Mouse (Mus musculus): ENCODE measurements around the gene Lrrc27. TPM values are rescaled to one million over a fixed set of nuclear protein-coding genes. Genes with fewer than 3 reads are reported as not detected.
A peak's percentile ranks its signal among the peaks of the same experiment; 100 is the strongest.

Lrrc27 gene
- polyA plus RNA-seq, 1 experiment from 2014 or later = 0.43 TPM

DNA sequence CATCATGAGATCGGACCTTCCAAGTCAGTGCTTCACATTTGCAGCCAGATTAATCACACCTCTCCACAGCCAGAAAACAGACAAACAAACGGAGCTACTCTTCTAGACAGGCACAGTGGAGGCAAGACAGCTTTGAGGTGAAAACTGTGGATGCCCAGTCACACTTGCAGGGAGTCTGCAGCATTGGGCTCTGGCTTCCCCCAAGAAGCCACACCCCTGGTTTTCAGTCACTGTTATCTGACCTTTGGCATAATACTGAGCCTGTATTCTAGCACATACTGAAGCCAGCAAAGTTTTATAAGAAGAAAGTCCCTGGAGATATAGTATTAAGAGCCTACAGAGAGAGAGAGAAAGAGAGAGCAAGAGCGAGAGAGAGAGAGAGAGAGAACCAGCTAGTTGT, 26.6 kb downstream of the Lrrc27 start:
- Histone ChIP-seq H3K36me3 (replicated peaks; ENCODE audit: insufficient read depth, low read length) (no peaks in the 10 kb centered on the region), H3K9ac (replicated peaks) (no peak overlapping the region), H3K27me3 (ENCODE audit: insufficient read depth, low read length) (no peaks in the 10 kb centered on the region), H3K4me1 (ENCODE audit: insufficient read depth) (peaks cover 5% of the 10 kb centered on the region), H3K4me3 (ENCODE audit: low read depth, low read length) (no peak overlapping the region), H3K9me3 (ENCODE audit: low read length) (no peaks in the 10 kb centered on the region), H3K27ac (ENCODE audit: low read depth) (no peak overlapping the region), H3K4me2 (ENCODE audit: low read depth, low read length) (no peak overlapping the region)
- WGBS (ENCODE audit: insufficient replicate concordance) = 53% methylated on average over 3 of the region's 3 CpGs
- ATAC-seq (no peak), DNase-seq (no peak)
- TF ChIP-seq CTCF (IDR thresholded peaks at IDR 0.05; ENCODE audit: low read depth) = no peak
- no peak for TF ChIP-seq EP300 (IDR thresholded peaks at IDR 0.05; ENCODE audit: low read depth)

DNA sequence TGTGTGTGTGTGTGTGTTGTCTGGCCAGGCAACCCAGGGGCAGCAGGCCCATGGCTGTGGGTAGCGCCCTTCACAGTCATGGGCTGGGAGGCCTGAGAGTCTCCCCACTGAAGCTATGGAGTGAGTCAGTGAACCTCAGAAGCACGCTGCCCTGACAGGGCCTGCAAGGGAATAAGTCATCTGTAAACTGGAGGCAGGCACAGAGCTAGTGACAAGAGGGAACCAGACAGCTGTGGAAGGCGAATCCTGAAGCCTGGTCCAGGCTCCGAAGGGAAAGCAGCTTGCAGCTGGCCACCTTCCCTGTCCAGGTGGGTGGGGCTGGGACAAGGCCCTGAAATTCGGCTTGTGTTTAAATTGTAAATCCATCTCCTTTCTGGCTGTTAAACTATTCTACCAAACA, 33.3 kb downstream of the Lrrc27 start:
- Histone ChIP-seq H3K9ac (replicated peaks) (no peak overlapping the region), H3K27ac (ENCODE audit: low read depth) (no peak overlapping the region)

DNA sequence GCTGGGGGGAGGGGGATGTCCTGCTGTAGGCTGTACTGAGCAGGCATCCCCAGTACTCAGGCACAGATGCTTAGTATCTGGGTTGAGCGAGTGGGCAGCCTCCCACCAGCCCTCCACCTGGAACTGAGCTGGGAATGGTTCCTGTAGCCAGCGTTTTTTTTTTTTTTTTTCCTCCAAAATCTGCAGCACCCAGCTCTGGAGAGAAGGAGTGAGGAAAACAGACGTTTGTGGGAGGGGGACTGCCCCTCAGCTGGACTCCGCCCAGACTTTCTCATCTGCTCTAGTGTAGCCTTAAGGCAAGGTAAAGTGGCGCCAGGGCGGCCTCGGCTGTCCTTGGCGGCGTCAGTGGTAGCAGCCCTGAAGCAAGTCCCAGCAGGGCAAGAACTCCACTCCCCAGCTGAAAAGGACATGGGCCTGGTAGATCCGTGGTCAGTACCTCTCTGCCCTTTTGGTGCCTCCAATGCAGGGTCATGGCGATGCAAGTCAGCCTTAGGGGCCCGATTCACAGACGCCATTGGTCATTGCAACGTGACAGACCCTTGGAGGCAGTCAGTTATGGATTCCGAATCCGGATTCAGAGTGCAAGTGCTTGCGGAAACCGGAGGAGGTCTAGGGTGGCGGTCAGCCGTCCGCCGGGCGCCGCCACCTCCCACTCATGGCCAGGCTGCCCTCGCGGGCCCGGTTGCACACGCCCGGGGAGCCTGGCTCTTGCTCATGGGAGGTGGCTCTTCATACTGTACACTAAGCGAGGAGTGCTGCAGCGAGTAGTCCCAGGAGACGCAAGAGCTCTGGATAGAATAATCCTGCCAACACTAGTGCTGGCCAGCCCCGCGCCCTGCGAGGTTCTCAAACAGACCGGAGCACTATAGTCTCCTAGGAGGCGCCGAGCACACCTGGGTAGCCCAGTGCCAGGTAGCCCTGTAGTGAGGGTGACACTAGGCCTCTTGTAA, 34.4 kb downstream of the Lrrc27 start:
- peak; percentile 49 for DNase-seq
- Histone ChIP-seq H3K27ac (ENCODE audit: low read depth) (peak overlapping the region; percentile 60), H3K9me3 (ENCODE audit: low read length) (no peaks in the 10 kb centered on the region), H3K4me3 (ENCODE audit: low read depth, low read length) (peak overlapping the region; percentile 58), H3K4me1 (ENCODE audit: insufficient read depth) (peaks cover 20% of the 10 kb centered on the region; the same call in 1 of the 2 replicates), H3K27me3 (ENCODE audit: insufficient read depth, low read length) (no peaks in the 10 kb centered on the region), H3K9ac (replicated peaks) (peak overlapping the region; percentile 72), H3K4me2 (ENCODE audit: low read depth, low read length) (peak overlapping the region; percentile 80), H3K36me3 (replicated peaks; ENCODE audit: insufficient read depth, low read length) (no peaks in the 10 kb centered on the region)
- ATAC-seq = peak; percentile 40
- 16% methylated on average over 38 of the region's 38 CpGs for WGBS (ENCODE audit: insufficient replicate concordance)
- TF ChIP-seq CTCF (IDR thresholded peaks at IDR 0.05; ENCODE audit: low read depth) = no peak
- no peak for TF ChIP-seq EP300 (IDR thresholded peaks at IDR 0.05; ENCODE audit: low read depth)

More for the DNA sequence above, 33.3 kb downstream of the Lrrc27 start:
- 72% methylated on average over 5 of the region's 5 CpGs for WGBS (ENCODE audit: insufficient replicate concordance)
- Histone ChIP-seq H3K27me3 (ENCODE audit: insufficient read depth, low read length) (no peaks in the 10 kb centered on the region), H3K9me3 (ENCODE audit: low read length) (no peaks in the 10 kb centered on the region), H3K4me3 (ENCODE audit: low read depth, low read length) (no peak overlapping the region), H3K4me2 (ENCODE audit: low read depth, low read length) (no peak overlapping the region), H3K36me3 (replicated peaks; ENCODE audit: insufficient read depth, low read length) (no peaks in the 10 kb centered on the region), H3K4me1 (ENCODE audit: insufficient read depth) (peaks cover 12% of the 10 kb centered on the region; the same call in 1 of the 2 replicates)
- TF ChIP-seq CTCF (IDR thresholded peaks at IDR 0.05; ENCODE audit: low read depth) (no peak), EP300 (IDR thresholded peaks at IDR 0.05; ENCODE audit: low read depth) (no peak)
- DNase-seq = no peak
- ATAC-seq = no peak

DNA sequence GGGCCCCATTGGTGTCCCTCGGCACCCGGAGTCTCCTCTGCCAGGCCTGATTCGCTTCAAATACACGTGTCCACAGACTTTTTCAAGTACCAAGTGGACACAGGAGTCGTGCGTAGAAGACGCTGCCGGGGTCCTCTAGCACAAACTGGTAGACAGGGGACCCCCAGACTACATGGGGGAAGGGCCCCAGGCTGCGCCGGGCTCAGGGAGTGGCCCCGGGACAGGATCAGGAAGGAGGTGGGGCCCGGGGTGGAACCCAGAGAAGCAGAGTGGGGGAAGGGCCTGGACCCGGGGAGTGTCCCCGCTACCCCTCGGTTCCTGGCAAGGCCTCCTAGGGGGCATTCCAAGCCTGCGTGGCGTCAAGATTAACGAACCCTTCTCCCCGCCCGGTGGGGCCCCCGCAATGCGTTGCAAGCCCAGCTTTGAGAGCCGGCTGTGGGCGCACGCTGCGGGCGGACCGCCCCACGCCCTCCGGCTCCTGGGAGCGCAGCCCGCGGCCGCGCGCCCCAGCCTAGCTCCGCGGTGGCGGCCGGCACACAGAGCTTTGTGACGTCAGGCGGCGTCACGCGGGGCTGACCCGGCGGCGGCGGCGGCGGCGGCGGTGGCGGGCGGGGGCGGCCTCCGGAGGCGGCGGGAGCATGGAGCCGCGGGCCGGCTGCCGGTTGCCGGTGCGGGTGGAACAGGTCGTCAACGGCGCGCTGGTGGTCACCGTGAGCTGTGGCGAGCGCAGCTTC, 35.3 kb downstream of the Lrrc27 start, which contains the start of gene Pwwp2b:
Gene Pwwp2b (plus strand): TSS at position 602 of the 734 bp plus-strand sequence.
- H3K4me2 ChIP-seq (ENCODE audit: low read depth, low read length) = peak within 1 kb of the TSS; percentile 80
- TF ChIP-seq EP300 (IDR thresholded peaks at IDR 0.05; ENCODE audit: low read depth) (no peak), CTCF (IDR thresholded peaks at IDR 0.05; ENCODE audit: low read depth) (no peak)
- peak within 1 kb of the TSS; percentile 58 for H3K4me3 ChIP-seq (ENCODE audit: low read depth, low read length)
- H3K27ac ChIP-seq (ENCODE audit: low read depth) = peak within 1 kb of the TSS; percentile 60
- no peaks in the 10 kb centered on the region for H3K36me3 ChIP-seq (replicated peaks; ENCODE audit: insufficient read depth, low read length)
- peak within 1 kb of the TSS; percentile 72 for H3K9ac ChIP-seq (replicated peaks)
- WGBS (ENCODE audit: insufficient replicate concordance) = 1% methylated on average over 54 of the region's 72 CpGs
- DNase-seq (peak; percentile 83), ATAC-seq (peak; percentile 88)
- H3K27me3 ChIP-seq (ENCODE audit: insufficient read depth, low read length) = no peaks in the 10 kb centered on the region
- H3K4me1 ChIP-seq (ENCODE audit: insufficient read depth) = peaks cover 28% of the 10 kb centered on the region
- H3K9me3 ChIP-seq (ENCODE audit: low read length) = no peaks in the 10 kb centered on the region

DNA sequence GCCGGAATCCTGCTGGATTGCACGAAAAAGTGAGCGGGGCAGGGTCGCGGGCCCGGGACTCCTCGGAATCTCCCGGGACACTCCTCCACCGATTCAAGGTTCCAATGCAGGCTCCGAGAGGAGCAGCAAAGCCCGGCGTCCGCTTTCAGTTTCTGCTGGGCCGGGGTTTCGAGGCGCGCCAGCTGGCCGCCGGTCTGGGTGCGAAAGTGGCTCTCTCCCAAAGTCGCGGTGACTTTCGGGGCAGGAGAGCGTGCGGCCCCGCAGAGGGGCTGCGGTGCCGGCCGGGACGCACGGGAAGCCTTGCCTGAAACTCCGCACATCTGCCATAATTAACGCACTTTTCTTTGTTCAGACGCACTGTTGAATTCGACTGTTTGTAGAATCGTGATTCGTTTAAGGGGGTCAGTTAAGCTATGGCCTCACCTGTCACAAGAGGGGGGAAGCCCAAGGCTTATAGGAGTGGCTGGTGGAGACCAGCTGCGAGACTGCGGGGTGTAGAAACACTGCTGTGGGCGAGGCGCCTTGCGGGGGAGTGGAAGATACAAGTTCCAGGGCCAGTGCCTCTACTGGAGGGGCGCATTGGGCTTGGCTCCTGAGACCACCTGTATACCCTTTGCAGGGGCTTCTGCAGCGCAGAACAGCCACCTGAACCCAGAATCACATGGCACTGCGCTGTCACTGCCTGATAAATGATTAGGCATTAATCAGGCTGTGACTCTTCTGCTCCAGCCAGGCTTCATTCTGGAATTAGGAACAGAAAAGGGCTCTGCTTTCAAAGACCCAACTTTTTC, 36.0 kb downstream of the Lrrc27 start:
- DNase-seq (no peak), ATAC-seq (peak; percentile 11)
- Histone ChIP-seq H3K4me1 (ENCODE audit: insufficient read depth) (peaks cover 33% of the 10 kb centered on the region), H3K4me2 (ENCODE audit: low read depth, low read length) (peak overlapping the region; percentile 80), H3K9ac (replicated peaks) (peak overlapping the region; percentile 72), H3K27ac (ENCODE audit: low read depth) (peak overlapping the region; percentile 60), H3K9me3 (ENCODE audit: low read length) (no peaks in the 10 kb centered on the region), H3K27me3 (ENCODE audit: insufficient read depth, low read length) (no peaks in the 10 kb centered on the region), H3K36me3 (replicated peaks; ENCODE audit: insufficient read depth, low read length) (no peaks in the 10 kb centered on the region), H3K4me3 (ENCODE audit: low read depth, low read length) (peak overlapping the region; percentile 58)
- TF ChIP-seq CTCF (IDR thresholded peaks at IDR 0.05; ENCODE audit: low read depth) = no peak
- TF ChIP-seq EP300 (IDR thresholded peaks at IDR 0.05; ENCODE audit: low read depth) = no peak
- 2% methylated on average over 45 of the region's 45 CpGs for WGBS (ENCODE audit: insufficient replicate concordance)
